Mouse (Mus musculus) neural tube, embryonic 10.5 days (tissue): Measurements from ENCODE around the gene Bcl6.

ENCODE experiments used
- DNase-seq: peaks from one replicate; pipeline ENCODE4 v3.0.0-alpha.2; 2017; ENCODE audit warnings: low spot score; ENCODE audit errors: extremely low spot score

Gene Bcl6

DNA sequence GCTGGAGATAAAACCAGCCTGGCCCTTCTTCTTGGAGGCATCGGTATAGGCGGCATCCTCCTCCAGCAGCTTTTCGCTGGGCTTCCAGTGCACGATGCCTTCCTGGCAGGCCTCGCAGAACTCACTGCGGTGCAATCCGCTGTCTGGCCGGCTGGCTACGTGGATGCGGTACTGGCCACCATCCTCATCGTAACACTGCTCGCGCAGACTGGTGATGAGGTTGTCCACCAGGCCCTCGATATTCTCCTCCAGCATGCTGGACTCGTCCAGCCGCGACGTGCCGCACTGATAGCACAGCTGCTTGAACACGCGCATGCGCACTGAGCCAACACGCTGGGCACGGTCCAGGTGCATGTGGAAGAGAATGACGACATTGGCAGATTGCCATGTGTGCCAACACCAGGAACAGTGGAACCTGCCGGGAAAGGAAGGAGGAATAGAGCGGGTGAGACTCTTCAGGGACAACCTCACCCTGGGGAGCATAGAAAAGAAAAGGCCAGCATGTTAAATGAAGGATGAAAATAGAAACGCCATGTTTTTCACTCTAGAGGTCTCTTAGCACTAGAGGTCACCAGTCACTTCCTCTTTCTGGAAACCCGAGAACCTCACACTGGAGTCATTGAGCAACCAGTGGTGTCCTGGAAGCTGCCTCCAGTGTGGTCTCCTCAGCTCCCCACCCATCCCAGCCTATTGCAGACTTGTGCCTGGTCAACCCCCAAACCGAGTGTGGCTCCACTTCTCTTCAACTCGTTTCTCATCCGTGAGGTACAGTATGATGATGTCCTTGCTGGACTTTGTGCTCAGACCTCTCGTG, 61.1 kb downstream of the Bcl6 start:
- DNase-seq: no peak

DNA sequence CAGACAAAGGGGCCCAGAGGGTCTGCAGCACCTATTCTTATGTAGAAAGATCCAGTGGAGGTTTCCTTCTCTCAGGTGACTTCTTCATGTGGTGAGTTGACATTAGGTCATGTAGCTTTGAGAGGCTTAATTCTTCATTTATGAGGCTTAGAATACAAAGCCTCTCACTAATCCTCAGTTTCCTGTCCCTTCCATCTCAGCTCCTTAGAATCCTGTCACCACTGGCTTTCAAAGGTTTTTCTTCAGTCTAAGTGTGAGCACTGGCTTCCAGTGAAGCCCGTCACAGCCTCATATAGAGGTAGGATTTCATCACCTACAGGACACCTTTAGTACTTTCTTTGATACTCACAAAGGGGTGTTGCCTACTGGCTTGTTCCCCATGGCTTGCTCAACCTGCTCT, 65.7 kb downstream of the Bcl6 start:
- DNase-seq: no peak

DNA sequence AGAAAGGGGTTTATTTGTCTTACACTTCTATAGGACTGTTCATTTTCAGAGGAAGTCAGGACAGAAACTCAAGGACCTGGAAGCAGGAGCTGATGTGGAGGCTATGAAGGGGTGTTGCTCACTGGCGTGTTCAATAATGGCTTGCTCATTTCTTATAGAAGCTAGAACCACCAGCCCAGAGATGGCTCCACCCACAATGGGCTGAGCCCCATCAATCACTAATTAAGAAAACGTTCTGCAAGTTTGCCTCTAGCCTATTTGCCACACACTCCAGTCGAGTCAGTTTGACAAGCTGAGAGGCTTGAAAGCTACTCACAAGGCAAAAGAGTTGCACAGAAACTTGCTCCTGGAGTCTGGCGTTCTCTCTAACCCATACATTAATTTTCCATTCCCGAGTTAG, 67.0 kb downstream of the Bcl6 start:
- no peak for DNase-seq

DNA sequence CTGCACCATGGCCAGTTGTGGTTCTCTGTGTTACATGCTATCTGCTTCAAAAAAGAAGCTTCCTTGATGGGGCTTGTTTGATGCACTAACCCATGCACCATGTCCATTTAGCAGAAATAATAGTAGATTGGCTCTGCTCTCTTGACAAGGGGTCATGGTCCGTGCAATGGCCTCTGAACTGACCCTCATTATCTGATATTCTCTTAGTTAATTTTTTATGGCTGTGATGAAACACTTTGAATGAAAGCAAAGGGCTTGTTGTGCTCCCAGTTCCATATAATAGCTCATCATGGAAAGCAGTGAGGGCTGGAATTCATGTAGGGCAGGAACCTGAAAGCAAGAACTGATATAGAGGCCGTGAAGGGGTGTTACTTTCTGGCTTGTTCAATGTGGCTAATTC, 69.2 kb downstream of the Bcl6 start:
- no peak for DNase-seq
